Mouse (Mus musculus) brain, adult 10 weeks (tissue): ENCODE results near the gene Nuak2. TPM values are rescaled to one million over a fixed set of nuclear protein-coding genes. Genes with fewer than 3 reads are reported as not detected.

ENCODE experiments used
- polyA plus RNA-seq: library from polyadenylated mRNA; stranded (reverse); fragments of 350-450 nt; fragmentation: Illumina TruSeq; extraction: RNeasy Lipid Tissue Mini Kit (QIAGEN cat#74804); gene quantifications from one replicate; pipeline ENCODE4 v1.2.3, GENCODE M21; 2015; ENCODE audit warnings: low read depth, low replicate concordance

The Nuak2 gene
- 0.86 TPM for polyA plus RNA-seq

DNA sequence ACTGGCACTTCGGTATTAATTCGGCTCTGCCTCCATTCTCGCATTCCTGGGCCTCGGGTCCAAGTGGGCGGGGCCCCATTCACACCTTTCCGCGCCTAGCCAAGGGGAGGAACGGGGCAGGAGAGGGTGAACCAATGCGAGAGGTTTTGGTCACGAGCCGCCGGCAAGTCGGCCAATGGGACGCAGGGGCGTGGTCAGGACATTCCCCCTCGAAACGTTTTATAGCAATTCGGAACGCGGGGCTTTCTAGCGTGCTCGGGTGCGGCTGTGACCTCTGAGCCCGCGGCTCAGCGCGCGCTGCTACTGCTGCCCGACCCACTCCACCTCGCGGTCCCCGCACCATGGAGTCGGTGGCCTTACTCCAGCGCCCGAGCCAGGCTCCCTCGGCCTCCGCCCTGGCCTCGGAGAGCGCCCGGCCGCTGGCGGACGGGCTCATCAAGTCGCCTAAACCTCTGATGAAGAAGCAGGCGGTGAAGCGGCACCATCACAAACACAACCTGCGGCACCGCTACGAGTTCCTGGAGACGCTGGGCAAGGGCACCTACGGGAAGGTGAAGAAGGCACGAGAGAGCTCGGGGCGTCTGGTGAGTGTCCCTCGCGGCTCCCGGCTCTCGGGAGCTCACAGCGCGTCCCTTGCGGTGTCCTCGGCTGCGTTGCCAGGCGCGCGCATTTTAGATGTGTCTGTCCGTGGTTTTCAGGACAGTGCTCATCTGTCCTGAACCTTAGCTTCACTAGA, at the start of gene Nuak2:
Gene Nuak2 (plus strand): TSS at position 238 of the 736 bp plus-strand sequence.

DNA sequence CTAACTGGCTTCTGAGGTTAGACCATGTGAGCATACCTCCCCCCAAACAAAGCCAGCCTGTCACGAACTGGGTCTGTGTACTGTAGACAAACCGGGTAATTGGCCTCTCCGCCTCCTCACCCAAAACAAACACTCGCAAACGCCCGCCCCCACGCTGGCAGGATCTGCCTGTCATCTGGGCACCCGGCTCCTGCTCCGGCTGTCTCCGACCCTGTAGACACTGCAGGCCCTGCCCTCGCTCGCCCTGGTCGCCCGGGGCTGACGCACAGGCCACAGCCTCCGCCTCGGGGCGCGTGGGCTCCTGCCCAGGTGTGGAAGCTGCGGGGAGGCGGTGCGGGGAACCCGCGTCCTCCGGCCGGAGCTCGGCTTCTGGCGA, 17.5 kb upstream of the Nuak2 start, which contains the start of gene Klhdc8a:
Gene Klhdc8a (plus strand): TSS at position 202 of the 376 bp plus-strand sequence.

Other genes with a start within 250 kb of the Nuak2 start
- 40.7 TPM for gene Mfsd4a, start 248.1 kb upstream of the Nuak2 start, polyA plus RNA-seq
- gene Cdk18, start 176.4 kb upstream of the Nuak2 start, polyA plus RNA-seq = 32.0 TPM
- gene Lemd1, start 124.7 kb upstream of the Nuak2 start, polyA plus RNA-seq = 5.3 TPM
- 2.6 TPM for gene AC124108.1, start 124.7 kb upstream of the Nuak2 start, polyA plus RNA-seq
- not detected for gene Gm10188, start 86.4 kb upstream of the Nuak2 start, polyA plus RNA-seq
- gene Klhdc8a, start 17.5 kb upstream of the Nuak2 start, polyA plus RNA-seq = 11.4 TPM
- 115 TPM for gene Tmcc2, start 75.2 kb downstream of the Nuak2 start, polyA plus RNA-seq
- 25.7 TPM for gene Dstyk, start 101.4 kb downstream of the Nuak2 start, polyA plus RNA-seq
- gene Rbbp5, start 161.2 kb downstream of the Nuak2 start, polyA plus RNA-seq = 47.3 TPM
- 6.4 TPM for gene Tmem81, start 190.1 kb downstream of the Nuak2 start, polyA plus RNA-seq
- gene Cntn2, start 227.1 kb downstream of the Nuak2 start, polyA plus RNA-seq = 61.4 TPM